Mouse (Mus musculus) heart, adult 2 months (tissue): ENCODE results near the gene Igfbp4.

Experiments used
- CTCF ChIP-seq: fragments of 200-600 bp; IDR thresholded peaks from 2 replicates; pipeline ENCODE4 v1.8.1; 2022; ENCODE audit warnings: antibody characterized with exemption, mild to moderate bottlenecking, moderate library complexity
- EP300 ChIP-seq: fragments of 200-500 bp; IDR thresholded peaks from 2 replicates; pipeline ENCODE4 v1.6.1; 2011; ENCODE audit warnings: low read depth, low read length, control low read depth; ENCODE audit not compliant: insufficient read depth
- POLR2A ChIP-seq: fragments of 200-500 bp; IDR thresholded peaks from 2 replicates; pipeline ENCODE4 v1.6.1; 2011; ENCODE audit warnings: mild to moderate bottlenecking, low read depth, low read length, control low read depth; ENCODE audit not compliant: insufficient read depth

- TF ChIP-seq EP300 (no peak), CTCF (no peak), POLR2A (no peak)
Measured at GRCm38 (mm10) chr11:99024468-99025134, 16.4 kb upstream of the Igfbp4 start.
